Mouse (Mus musculus) adrenal gland, adult (tissue): ENCODE measurements at regions not wholly inside any gene's neighbourhood (a gene's known extent, or its start where the extent isn't known, plus 50 kb on each side); places are given as distances from the start of the nearest gene placed in this dataset.

Source experiments
- DNase-seq, 2 experiments: peaks; one replicate each; pipeline ENCODE4 v3.0.0; 2022 to 2023; ENCODE audit warnings: low spot score in 1 of 2; ENCODE audit not compliant: inconsistent age in 2 of 2

DNA sequence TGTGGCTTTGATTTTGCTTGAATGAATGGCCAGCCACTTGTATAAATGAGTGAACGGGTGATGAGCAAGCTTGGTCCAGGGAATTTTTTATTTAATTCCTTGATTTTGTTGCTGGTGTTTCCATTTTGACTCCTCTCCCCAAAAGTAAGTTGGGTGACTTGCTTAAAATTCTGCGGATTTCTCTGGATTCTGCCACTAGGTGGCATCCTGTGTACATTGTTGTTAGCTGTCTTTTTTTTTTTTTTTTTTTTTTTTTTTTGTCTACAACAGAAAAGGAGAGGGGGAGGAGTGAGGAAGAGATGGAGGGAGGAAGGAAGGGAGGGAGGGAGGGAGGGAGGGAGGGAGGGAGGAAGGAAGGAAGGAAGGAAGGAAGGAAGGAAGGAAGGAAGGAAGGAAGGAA lies 91.5 kb upstream of the Zfp746 start:
- peak; percentile 44 to 85 for DNase-seq

DNA sequence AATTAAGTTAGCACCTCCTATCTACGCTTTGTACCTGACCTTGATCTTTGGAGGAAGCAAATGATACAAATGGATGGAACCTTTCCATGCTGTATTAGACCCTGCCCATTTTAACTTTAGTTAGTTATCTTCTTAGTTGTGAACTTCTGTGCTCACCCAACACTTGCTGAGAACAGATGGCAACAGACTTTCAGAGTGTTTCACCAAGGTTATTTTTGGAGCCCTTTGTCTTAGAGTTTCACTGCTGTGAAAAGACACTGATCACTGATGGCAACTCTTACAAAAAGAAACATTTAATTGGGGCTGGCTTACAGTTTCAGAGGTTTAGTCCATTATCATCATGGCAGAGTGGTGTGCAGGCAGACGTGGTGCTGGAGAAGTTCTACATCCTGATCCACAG lies 88.8 kb upstream of the Zfp746 start:
- no peak for DNase-seq

- peak in 1 of 2 experiments; percentile 12 for DNase-seq
Observed at GRCm38 (mm10) chr6:48172769-48173168, 86.4 kb upstream of the Zfp746 start.

- peak; percentile 6 to 40 for DNase-seq
Observed at GRCm38 (mm10) chr6:48136851-48137250, 50.5 kb upstream of the Zfp746 start.
